Mouse (Mus musculus): ENCODE results near the gene Napsa.

DNA sequence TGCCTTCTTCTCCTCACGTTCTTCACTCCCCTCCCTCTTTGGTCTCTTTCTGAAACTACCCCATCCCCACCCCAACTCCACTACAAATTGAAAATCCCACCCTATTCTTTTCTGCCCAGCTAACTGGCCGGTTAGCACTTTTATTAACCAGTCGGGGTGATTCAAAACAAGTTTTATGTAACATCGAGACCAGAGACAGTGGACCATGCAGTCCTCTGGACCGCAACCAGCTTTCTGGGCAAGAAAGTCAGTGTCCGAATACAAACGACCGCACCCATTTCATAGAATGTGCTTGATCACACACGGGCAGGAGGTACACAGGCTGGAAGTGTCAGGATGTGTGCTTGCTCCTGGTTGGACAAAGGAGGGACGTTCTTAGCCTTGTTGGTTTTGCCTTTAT, 7.7 kb upstream of the Napsa start:
- TF ChIP-seq POLR2A (IDR thresholded peaks at IDR 0.05; ENCODE audit: insufficient read depth, low read depth, low read length) (no peak), CTCF (IDR thresholded peaks at IDR 0.05; ENCODE audit: insufficient read depth, low read depth, low read length) (no peak)
